Mouse (Mus musculus): Measurements from ENCODE around the gene Zfp114.

The Zfp114 gene

DNA sequence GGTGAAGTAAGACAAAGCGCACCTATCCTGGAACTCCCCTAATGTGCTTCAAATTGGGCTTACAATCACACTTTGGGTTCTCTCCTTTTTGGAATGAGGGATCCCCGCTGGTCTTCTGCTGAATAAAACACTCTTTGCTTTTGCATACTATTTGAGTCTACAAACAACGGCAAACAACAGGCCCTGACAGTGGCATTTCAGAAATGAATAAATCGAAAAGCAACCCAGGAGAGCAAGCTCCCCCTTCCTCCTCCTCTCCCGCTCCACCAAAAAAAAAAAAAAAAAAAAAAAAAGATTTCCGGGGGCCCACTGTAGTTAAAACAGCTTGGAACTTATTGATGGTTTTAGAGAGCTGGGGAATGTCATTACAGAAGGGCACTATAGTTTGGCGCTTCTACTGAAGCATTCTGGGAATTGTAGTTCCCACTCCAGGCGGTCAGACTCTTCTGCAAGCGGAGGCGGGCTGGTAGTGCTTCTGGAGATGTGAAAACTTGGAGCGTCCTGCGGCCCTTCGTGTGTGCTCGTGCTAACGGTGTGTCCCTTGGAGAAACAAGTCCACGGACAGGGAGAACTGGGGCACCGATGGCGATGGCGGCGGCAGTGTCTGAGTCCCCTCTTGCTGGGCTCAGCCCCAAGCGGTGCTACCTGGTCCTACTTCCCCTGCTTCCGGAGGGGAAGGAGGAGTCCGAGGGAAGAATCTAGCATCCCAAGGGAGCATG lies at the start of gene Zfp114:
Gene Zfp114 (plus strand): TSS at position 443 of the 719 bp plus-strand sequence.
- in situ Hi-C loops (cut with MboI, MseI) = no loop called here

GRCm38 (mm10) chr7:24133425-24133995 lies 41.4 kb upstream of the Zfp114 start:
- in situ Hi-C loops (cut with MboI, MseI) = no loop called here

DNA sequence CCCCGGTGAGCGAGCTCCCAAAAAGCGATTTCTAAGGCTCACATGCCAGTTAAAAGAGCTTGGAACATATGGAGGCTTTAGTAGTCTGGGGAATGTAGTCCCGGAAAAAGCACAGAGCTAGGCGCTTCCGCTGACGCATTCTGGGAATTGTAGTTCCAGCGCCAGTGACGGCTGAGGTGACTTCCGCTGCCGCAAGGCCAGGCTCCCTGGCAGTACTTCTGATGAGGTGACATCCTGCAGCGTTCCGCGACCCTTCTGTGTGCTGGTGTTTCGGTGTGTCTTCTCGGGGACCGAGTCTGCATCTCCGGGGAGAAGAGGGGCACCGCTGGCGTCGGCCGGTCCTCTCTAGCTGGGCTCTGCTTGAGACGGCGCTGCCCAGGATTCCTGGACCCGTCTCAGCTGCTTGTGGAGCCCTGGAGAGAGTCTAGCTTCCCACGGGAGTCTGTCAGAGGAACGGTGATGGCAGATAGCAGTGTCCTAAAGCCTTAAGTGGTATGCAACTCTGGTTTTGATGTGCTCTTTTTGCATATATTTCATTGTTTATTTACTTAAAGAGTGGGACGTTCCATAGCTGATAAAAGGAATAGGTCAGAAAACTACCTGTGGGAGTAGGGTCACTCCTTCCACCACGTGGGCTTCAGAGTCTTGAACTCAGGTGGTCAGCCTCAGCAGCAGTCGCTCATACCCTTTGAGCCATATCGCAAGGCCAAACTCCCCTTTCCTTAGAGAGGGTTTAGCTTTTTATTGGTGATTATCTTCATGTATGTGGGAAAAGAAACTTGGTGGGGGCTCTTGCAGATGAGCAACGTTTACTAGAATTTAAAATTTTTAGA lies 40.6 kb upstream of the Zfp114 start, which contains the start of gene Zfp235:
Gene Zfp235 (plus strand): TSS at position 174 of the 833 bp plus-strand sequence.
- in situ Hi-C loops (cut with MboI, MseI) = no loop called here

GRCm38 (mm10) chr7:24142566-24142965 lies 32.3 kb upstream of the Zfp114 start:
- in situ Hi-C loops (cut with MboI, MseI) = loop anchor here (5.0 kb wide), 1 partner anchor 60 kb away; the partner anchor contains the start of gene Zfp180

DNA sequence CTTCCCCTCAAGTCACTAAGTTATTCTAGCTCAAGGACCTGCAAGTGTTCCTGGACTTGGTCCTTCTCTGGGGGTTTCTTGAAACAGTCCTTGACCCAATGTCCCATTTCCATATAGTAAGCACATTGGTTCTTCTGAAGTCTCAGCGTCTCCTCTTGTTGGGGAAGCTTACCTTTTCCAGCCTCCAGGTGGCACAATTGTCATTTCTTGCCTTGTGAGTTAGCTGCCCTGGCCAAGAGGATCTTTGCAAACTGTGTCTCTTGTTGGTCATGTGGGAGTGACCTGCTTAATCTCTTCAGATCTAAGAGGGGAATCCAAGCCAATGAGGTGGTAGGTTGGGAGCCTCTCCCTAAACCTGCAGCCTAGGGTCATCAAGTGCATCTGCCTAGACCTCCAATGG lies 21.6 kb upstream of the Zfp114 start:
- in situ Hi-C loops (cut with MboI, MseI) = loop anchor here (10.0 kb wide), 1 partner anchor 132 kb away; no protein-coding TSS in a partner anchor

DNA sequence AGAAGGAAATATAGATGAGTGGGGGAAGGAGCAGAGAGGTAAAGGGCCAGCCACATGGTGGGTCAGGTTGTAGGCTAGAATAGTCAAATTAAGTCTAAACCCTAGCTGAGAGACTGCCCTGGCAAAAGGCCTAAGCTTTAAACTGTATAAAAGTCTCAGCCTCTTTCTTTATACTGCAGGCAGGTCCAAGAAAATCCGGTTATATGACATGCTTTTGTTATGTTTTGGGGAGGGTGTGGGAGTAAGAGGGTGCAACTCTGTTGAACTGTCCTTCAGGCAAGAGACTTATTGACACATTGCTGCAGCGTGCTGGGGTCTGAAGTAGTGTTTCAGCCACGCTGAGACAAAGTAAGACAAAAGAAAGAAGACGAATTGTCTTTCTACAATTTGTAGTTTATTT lies 2.7 kb upstream of the Zfp114 start:
- in situ Hi-C loops (cut with MboI, MseI) = no loop called here

DNA sequence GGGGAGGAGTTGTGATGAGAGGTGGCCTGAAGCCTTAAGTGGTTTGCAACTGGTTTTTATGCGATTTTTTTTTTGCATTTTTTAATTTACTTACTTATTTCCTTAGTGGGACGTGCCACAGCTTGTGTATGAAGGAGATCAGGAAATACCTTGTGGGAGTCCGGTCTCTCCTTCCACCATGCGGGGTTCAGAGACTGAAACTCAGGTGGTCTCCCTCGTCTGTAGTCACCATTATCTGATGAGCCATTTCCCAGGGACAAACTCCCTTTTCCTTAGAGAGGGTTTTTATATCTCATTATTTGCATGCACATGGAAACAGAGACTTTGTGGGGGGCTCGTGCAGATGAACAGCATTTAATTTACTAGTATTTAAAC lies 464 bp downstream of the Zfp114 start:
- in situ Hi-C loops (cut with MboI, MseI) = no loop called here

- in situ Hi-C loops (cut with MboI, MseI) = no loop called here
Measured at GRCm38 (mm10) chr7:24187611-24188010, 12.8 kb downstream of the Zfp114 start.

GRCm38 (mm10) chr7:24188901-24189570 lies 14.2 kb downstream of the Zfp114 start:
- in situ Hi-C loops (cut with MboI, MseI) = no loop called here

DNA sequence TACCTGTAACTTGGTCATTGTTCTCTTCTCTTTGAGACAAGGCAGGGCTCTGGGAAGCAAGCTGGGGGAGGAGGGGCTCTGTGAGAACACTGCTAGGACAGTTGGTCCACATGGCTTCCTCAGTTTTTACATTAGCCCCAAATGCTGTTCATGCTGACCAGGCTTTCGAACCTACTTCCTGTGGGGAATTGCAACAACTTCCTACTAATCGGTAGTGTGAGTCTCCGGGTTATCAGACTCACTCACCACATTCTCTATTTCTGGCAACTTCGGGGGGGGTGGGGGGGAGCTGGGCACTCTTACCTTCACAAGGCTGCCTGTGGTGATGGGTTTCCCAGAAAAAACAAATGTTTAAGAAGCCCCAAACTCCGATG lies 14.7 kb downstream of the Zfp114 start:
- in situ Hi-C loops (cut with MboI, MseI) = no loop called here

DNA sequence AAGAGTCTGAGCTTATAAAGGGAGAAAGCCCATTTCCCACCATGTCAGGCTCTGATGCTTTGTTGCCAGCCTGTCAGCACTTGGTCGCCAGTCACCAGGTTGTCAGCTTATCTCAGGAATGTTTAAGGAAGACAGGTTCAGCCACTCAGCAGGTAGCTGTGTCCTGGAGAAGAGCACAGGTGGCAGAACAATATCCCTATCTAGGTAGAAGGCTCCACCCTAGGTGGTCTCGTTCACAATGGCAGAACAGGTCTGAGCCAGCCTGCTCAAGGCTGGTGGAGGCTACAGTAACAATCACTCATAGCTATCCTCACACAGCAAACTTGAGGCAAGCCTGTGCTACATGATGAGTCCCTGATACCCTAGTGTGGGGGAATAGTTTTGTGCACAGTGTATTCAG lies 16.5 kb downstream of the Zfp114 start:
- in situ Hi-C loops (cut with MboI, MseI) = no loop called here

DNA sequence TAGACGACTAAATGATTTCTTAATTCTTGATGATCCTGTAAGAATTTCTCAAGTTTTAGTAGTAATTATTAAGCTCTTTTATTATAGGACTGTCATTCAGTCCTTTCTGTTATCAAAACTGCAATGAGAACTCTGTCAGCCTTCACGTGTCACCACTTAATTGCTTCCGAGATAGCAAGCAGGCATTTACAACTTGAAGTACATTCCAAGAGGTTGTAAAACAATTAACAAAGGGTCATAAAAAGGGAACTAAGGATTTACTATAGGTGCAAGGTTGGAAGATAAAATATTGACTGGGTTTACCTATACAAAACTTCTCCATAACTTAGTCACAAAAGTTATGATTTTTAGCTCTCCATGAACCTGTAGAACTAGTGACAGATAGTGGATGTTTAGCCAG lies 18.3 kb downstream of the Zfp114 start:
- in situ Hi-C loops (cut with MboI, MseI) = no loop called here

DNA sequence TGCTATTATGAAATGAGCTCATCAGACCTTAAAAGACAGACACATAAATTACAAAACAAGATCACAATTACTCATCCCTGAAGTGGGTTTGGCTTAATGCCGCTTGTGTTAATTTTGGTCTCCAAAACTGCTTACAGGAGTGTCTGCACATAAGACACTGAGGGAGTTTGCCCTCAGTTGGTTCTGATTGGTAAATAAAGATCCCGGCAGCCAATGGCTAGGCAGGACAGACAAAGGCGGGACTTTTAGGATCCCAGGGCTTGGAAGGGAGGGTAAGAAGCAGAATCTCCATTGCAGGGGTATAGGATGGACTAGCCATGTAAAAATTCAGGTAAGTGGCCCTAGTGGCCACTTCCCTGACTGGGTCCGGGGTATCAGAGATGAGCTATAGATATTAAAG lies 22.1 kb downstream of the Zfp114 start:
- in situ Hi-C loops (cut with MboI, MseI) = no loop called here

GRCm38 (mm10) chr7:24207488-24208261 lies 32.8 kb downstream of the Zfp114 start:
- in situ Hi-C loops (cut with MboI, MseI) = no loop called here

- in situ Hi-C loops (cut with MboI, MseI) = no loop called here
Measured at GRCm38 (mm10) chr7:24208282-24208886, 33.5 kb downstream of the Zfp114 start.

GRCm38 (mm10) chr7:24210296-24210695 lies 35.4 kb downstream of the Zfp114 start:
- in situ Hi-C loops (cut with MboI, MseI) = no loop called here

DNA sequence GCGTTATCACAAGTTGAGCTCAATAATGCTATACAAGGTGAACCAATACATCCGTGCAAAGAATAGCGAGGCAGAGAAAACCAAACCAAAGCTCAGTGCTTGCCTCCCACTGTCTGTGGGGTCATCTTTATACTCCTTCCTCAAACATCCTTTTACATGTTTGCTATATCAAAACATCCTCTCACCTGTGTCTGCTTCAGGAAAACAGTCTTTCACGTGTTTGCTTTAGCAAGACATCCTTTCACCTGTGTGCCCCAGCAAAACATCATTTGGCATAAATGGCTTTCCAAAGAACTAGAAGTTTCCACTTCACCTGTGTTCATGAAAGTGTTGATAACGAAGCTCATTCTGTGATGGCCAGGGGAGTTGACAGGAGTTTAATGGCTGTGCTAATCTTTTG lies 36.5 kb downstream of the Zfp114 start, which contains the start of gene Zfp111:
Gene Zfp111 (minus strand): TSS at position 101 of the 400 bp plus-strand sequence.
- in situ Hi-C loops (cut with MboI, MseI) = no loop called here

Data from T-helper 2 cell (primary cell).